Mouse (Mus musculus) heart, embryonic 13.5 days (tissue): Measurements from ENCODE around the gene Prn. TPM values are rescaled to one million over a fixed set of nuclear protein-coding genes. Genes with fewer than 3 reads are reported as not detected.

ENCODE experiments used
- ATAC-seq: fragments of 200-750 bp; cut with Nextera tagmentation; 2 replicates; pipeline ENCODE4 v1.8.0; 2017; ENCODE audit warnings: moderate TSS enrichment; ENCODE audit not compliant: insufficient number of reproducible peaks, low FRiP score, low TSS enrichment; ENCODE audit errors: extremely low read depth
- H3K27ac ChIP-seq: fragments of 300-500 bp; sonication (generic); replicated peaks from 2 replicates; pipeline ENCODE4 v1.5.1; 2015; ENCODE audit warnings: moderate library complexity, mild to moderate bottlenecking, inconsistent platforms
- H3K27me3 ChIP-seq: fragments of 300-500 bp; sonication (generic); replicated peaks from 2 replicates; pipeline ENCODE4 v1.6.1; 2015; ENCODE audit warnings: mild to moderate bottlenecking, inconsistent platforms
- H3K36me3 ChIP-seq: fragments of 300-500 bp; sonication (generic); 2 replicates; pipeline ENCODE4 v1.6.1; 2015; ENCODE audit warnings: mild to moderate bottlenecking, inconsistent platforms
- H3K4me1 ChIP-seq: fragments of 300-500 bp; sonication (generic); 2 replicates; pipeline ENCODE4 v1.6.1; 2015; ENCODE audit warnings: inconsistent platforms
- H3K4me2 ChIP-seq: fragments of 300-500 bp; sonication (generic); 2 replicates; pipeline ENCODE4 v1.6.1; 2015; ENCODE audit warnings: inconsistent platforms, mild to moderate bottlenecking, moderate library complexity
- H3K4me3 ChIP-seq: fragments of 300-500 bp; sonication (generic); 2 replicates; pipeline ENCODE4 v1.5.1; 2015; ENCODE audit warnings: moderate library complexity, mild to moderate bottlenecking, inconsistent platforms
- H3K9ac ChIP-seq: fragments of 300-500 bp; sonication (generic); 2 replicates; pipeline ENCODE4 v1.6.1; 2015; ENCODE audit warnings: inconsistent platforms, mild to moderate bottlenecking, moderate library complexity
- H3K9me3 ChIP-seq: fragments of 300-500 bp; sonication (generic); 2 replicates; pipeline ENCODE4 v1.6.1; 2016; ENCODE audit warnings: inconsistent platforms
- WGBS: fragments of 180-500 bp; shearing (Covaris S2); methylation state at CpG from one replicate; pipeline ENCODE4 v1.1.7; 2015; ENCODE audit warnings: mixed read lengths; 5-methylcytosine and 5-hydroxymethylcytosine counted together
- polyA plus RNA-seq: library from polyadenylated mRNA; unstranded; fragments of >200 nt; fragmentation: Nextera tagmentation; extraction: Ambion mirVana; gene quantifications from 2 replicates; pipeline ENCODE4 v1.2.1, GENCODE M21; 2015

The Prn gene
- polyA plus RNA-seq, 1 experiment from 2014 or later = not detected

DNA sequence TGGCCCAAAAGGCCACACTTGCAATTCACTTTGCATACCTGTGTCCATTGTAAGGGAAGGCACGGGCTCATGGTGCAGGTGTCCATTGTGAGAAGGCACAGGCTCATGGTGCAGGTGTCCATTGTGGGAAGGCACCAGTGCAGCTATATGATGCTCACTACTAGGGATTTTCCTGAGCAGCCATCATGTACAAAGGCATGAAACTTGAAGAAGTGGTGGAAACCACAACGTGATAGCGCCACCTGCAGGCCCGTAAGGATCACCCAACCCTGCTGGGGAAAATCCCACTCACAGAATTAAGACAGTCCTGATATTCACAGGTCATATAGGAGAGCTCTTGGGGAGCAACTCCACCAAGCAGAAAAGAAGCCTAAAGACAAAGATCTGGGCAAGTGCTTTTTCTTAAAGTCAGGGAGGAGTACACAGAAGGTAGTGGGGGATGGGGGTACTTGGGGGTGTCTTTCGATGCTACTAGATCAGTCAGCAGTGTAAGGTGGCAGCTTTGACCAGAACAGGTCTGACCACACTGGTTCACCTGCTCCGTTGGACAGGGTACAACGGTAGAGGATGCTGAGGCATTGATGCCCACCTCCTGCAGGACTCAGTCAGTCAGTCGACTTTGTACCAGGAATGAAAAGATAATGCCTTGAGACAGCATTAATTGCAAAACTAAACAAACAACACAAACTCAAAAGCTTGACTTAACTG is 29.8 kb downstream of the Prn start:
- no peak overlapping the region for H3K27ac ChIP-seq
- H3K27me3 ChIP-seq = no peaks in the 10 kb centered on the region
- no peak overlapping the region for H3K4me2 ChIP-seq
- ATAC-seq = no peak
- H3K4me3 ChIP-seq = no peak overlapping the region
- H3K36me3 ChIP-seq = peaks cover 13% of the 10 kb centered on the region
- no peaks in the 10 kb centered on the region for H3K9me3 ChIP-seq
- peaks cover 28% of the 10 kb centered on the region for H3K4me1 ChIP-seq
- WGBS = 37% methylated on average over 8 of the region's 8 CpGs
- no peak overlapping the region for H3K9ac ChIP-seq

DNA sequence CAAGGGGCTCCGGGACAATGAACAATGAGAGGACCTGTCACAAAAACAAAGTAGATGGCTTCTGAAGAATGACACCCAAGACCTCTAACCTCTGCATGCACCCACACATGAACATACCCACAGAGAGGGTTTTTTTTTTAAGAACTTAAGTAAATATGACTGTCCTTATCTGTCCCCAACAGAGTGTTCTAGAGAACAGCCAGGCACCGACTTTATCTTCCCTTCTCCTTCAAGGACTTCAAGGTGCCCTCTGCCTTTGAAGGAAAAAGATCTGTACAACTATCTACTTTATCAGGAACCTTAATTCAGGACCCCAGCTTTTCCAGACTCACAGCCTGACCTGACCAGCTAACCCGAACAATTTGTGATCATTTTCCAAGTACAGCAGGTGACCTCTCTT is 30.7 kb downstream of the Prn start:
- no peaks in the 10 kb centered on the region for H3K27me3 ChIP-seq
- H3K4me1 ChIP-seq = peaks cover 26% of the 10 kb centered on the region
- no peak for ATAC-seq
- no peaks in the 10 kb centered on the region for H3K9me3 ChIP-seq
- no peak overlapping the region for H3K9ac ChIP-seq
- WGBS = 36% methylated on average over 3 of the region's 3 CpGs
- no peak overlapping the region for H3K4me3 ChIP-seq
- H3K36me3 ChIP-seq = peaks cover 13% of the 10 kb centered on the region
- no peak overlapping the region for H3K4me2 ChIP-seq
- H3K27ac ChIP-seq = no peak overlapping the region

DNA sequence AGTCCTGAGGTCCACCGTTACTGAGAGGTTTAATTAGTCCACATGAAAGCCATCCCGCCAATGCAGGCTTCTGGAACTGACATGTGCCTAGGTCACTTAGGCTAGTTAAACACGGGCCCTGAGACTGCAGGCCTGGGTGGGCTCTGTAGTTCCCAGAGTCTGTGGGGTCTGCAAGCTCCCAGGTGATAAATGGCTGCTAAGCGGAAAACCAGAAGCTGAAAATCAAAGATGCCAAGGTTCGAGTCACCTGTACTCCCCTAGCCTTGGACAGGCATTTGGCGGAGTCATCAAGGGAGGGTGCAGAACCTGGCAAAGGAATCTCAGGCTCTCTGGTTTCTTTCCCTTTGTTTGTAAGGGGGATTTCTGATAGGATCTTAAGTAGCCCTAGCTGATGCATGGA is 31.7 kb downstream of the Prn start:
- Histone ChIP-seq H3K4me3 (no peak overlapping the region), H3K27me3 (no peaks in the 10 kb centered on the region), H3K9ac (no peak overlapping the region), H3K4me1 (peaks cover 23% of the 10 kb centered on the region), H3K27ac (no peak overlapping the region), H3K9me3 (no peaks in the 10 kb centered on the region), H3K4me2 (no peak overlapping the region), H3K36me3 (peaks cover 9% of the 10 kb centered on the region)
- WGBS = 74% methylated on average over 6 of the region's 6 CpGs
- no peak for ATAC-seq

DNA sequence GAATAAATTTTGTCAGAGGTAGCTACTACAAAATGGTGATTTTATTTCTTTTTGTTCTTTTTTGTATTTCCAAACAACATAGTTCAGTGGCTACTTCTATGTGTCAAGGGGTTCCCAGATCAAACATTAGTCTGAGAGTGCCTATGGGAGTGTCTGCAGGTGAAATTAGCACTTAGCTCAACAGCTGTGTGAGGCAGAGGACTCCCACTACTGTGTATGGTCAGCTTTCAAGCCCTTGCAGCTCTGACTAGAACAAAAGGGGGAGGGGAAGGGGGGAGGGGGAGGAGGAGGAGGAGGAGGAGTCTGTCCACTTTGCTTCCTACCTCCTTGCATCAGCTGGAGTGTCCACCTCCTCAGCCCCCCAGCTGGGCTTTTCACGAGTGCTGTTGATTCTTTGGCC is 34.6 kb downstream of the Prn start:
- peaks cover 8% of the 10 kb centered on the region for H3K4me1 ChIP-seq
- no peak overlapping the region for H3K4me2 ChIP-seq
- ATAC-seq = no peak
- no peak overlapping the region for H3K9ac ChIP-seq
- H3K27me3 ChIP-seq = no peaks in the 10 kb centered on the region; the same call in 1 of the 2 replicates
- H3K4me3 ChIP-seq = no peak overlapping the region
- WGBS = 29% methylated on average over 1 of the region's 1 CpGs
- H3K36me3 ChIP-seq = no peaks in the 10 kb centered on the region
- no peaks in the 10 kb centered on the region for H3K9me3 ChIP-seq
- peak overlapping the region; percentile 28; the same call in 1 of the 2 replicates for H3K27ac ChIP-seq

DNA sequence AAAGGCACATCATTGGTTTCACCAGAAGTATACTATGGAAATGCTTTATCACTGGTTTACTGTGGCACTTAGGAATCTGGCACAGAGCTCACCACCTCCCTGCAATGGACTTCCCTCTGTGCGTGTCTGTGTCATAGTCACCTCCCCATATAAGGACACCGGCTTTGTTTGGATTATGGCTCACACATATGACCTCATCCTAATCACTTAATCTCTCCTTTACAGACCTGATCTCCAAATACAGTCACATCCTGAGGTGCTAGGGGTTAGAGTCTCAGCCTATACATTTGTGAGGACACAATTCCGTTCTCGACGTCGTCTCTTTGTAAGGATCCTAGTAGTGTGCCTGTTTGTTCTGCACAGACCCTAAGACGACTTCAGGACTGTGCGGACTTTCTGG is 35.5 kb downstream of the Prn start:
- no peaks in the 10 kb centered on the region for H3K9me3 ChIP-seq

DNA sequence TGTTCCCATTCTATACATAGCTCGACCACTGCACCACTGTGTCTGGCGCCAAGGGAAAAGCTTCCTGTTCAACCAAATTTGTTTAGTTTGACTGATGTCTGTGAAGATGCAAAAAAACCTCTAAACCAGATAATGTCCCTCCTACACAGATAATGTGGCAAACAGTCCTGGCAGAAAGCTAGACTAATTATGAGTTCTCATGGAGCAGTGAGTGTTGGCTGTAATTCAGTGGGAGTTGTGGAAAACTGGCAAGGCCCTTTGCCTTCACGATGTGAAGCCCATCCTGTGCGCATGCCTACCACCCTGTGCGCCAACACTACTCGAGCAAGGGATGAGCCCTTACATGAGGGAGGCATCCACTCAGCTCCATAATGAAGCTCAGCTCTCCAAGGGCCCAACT is 36.0 kb downstream of the Prn start:
- H3K27me3 ChIP-seq = peaks cover 7% of the 10 kb centered on the region
- no peak overlapping the region for H3K27ac ChIP-seq
- 70% methylated on average over 6 of the region's 6 CpGs for WGBS
- H3K4me1 ChIP-seq = peaks cover 17% of the 10 kb centered on the region
- H3K4me3 ChIP-seq = no peak overlapping the region
- no peak overlapping the region for H3K9ac ChIP-seq
- no peak for ATAC-seq
- no peaks in the 10 kb centered on the region for H3K36me3 ChIP-seq
- H3K4me2 ChIP-seq = no peak overlapping the region
- H3K9me3 ChIP-seq = no peaks in the 10 kb centered on the region

More for the DNA sequence above, 35.5 kb downstream of the Prn start:
- no peak overlapping the region for H3K9ac ChIP-seq
- no peak for ATAC-seq
- peaks cover 12% of the 10 kb centered on the region for H3K4me1 ChIP-seq
- H3K36me3 ChIP-seq = no peaks in the 10 kb centered on the region
- H3K27ac ChIP-seq = no peak overlapping the region
- H3K4me2 ChIP-seq = no peak overlapping the region
- H3K4me3 ChIP-seq = no peak overlapping the region
- WGBS = 59% methylated on average over 8 of the region's 8 CpGs
- peaks cover 2% of the 10 kb centered on the region; the same call in 1 of the 2 replicates for H3K27me3 ChIP-seq

DNA sequence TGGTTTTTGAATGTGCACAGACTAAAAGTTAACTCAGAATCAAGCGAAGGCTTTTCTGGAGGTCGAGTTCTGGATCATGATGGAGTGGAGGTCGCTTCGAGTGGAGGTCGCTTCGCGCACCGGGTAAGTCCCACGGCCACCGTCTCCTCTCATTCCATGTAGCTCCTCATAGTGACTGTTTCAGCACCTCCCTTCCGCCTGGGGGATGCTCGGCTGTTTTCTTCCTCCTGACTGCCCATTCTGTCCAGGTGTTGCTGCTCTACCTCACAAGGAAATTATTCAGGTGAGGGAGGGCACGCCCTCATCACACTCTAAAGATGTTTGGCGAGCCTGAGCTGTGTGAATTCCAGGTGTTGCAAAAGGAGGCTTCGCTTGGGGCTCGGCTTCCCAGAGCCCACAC is 36.6 kb downstream of the Prn start:
- H3K9ac ChIP-seq = no peak overlapping the region
- H3K9me3 ChIP-seq = no peaks in the 10 kb centered on the region
- H3K27ac ChIP-seq = no peak overlapping the region
- no peaks in the 10 kb centered on the region for H3K36me3 ChIP-seq
- no peak overlapping the region for H3K4me3 ChIP-seq
- WGBS = 88% methylated on average over 16 of the region's 16 CpGs
- ATAC-seq = no peak
- H3K27me3 ChIP-seq = peaks cover 8% of the 10 kb centered on the region
- H3K4me2 ChIP-seq = no peak overlapping the region
- peaks cover 19% of the 10 kb centered on the region for H3K4me1 ChIP-seq

DNA sequence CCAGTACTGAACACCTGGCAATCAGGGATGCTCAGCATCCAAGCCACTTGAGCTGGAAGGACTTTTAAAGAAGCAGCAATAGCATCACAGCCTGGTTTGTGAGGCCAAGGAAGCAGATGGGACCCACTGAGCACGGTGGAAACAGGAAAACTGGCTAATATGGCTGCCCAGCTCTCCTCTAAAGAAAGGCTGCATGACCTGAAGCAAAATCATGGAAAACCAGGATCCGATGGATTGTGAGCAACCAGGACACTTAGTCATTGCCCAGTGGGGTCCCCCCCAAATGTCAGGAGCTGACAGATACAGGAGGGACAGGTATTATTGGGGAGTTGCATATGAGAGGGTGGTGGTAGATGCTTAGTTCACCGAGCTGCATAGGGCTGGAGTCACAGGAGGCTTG is 38.4 kb downstream of the Prn start:
- WGBS = 77% methylated on average over 3 of the region's 3 CpGs
- H3K9ac ChIP-seq = no peak overlapping the region
- H3K4me3 ChIP-seq = no peak overlapping the region
- no peak overlapping the region for H3K4me2 ChIP-seq
- H3K27ac ChIP-seq = no peak overlapping the region
- peaks cover 29% of the 10 kb centered on the region for H3K4me1 ChIP-seq
- no peaks in the 10 kb centered on the region for H3K9me3 ChIP-seq
- no peak for ATAC-seq
- peaks cover 24% of the 10 kb centered on the region for H3K27me3 ChIP-seq
- no peaks in the 10 kb centered on the region for H3K36me3 ChIP-seq

DNA sequence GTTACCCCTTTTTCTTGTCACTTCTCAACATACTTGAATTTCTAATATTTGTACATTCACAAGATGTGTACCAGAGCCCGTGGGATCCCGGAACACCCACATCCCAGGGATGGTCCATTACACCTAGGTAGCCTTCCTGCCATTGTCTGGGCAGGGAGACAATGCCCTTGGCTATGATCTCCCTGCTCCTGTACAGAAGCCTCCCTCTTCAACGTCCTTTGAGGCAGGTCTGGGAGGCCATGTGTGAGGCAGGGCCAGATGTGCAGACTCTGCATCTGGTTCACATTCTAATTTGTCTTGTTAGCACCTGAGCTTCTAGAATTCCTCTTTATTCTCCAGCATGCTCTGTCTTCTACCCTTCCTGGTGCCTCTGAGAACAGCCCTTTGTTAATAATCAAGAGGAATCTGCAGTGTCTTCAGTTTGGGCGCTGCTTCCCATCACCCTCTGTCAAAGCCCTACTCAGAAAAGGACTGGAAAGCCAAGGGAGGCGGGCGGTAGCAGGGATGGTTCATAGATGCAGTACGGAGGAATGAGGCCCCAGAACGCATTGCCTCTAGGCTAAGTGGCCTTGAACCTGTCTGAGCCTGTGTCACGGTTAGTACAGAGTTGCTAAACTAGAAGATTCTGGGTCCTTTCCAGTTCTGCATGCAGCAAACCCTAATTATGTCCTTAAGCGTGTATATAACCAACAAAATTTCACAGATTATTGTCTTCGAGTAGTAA is 39.3 kb downstream of the Prn start:
- H3K36me3 ChIP-seq = no peaks in the 10 kb centered on the region
- H3K27me3 ChIP-seq = peaks cover 34% of the 10 kb centered on the region
- no peak overlapping the region for H3K9ac ChIP-seq
- no peak overlapping the region for H3K4me3 ChIP-seq
- WGBS = 65% methylated on average over 11 of the region's 11 CpGs
- H3K27ac ChIP-seq = no peak overlapping the region
- no peak overlapping the region for H3K4me2 ChIP-seq
- H3K9me3 ChIP-seq = no peaks in the 10 kb centered on the region
- H3K4me1 ChIP-seq = peaks cover 35% of the 10 kb centered on the region
- ATAC-seq = no peak

DNA sequence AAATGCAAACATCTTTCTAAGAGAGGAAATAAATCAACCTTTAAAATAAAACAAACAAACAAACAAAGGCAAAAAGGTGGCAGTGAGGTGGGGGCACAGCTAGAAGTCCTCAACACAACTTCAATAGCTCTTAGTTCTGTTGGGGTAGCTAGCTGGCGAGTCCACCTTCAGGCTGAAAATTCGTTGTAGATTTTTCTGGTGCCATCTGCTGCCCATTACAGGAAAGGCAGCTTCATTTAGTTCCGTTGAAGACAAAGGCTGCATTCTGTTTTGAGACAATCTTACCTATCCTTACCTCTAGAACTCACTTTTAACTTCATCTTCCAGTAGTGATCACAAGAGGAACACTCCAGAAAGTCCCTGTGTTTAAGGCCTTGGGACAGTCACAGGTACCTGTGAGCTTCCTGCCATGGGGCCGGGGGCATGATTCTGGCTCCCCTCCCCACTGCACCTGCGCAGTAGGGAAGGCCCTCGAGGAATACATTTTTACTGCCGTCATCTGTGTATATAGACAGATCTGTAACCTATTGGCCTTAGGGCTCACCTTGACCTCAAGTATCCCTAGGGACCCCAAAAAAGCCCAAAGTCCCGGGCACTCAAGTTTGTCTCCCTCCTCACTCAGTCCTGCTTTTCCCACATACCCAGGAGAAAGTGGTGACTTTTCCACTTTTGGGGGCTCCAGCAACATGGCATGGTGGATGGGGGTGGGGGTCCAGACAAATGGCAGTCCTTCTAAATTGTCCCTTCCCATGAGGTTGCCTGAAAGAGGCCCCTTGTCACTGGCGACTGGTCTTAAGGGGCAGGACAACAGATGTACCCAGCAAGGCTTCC is 40.2 kb downstream of the Prn start:
- Histone ChIP-seq H3K4me3 (no peak overlapping the region), H3K27me3 (peaks cover 37% of the 10 kb centered on the region), H3K36me3 (no peaks in the 10 kb centered on the region), H3K9ac (peak overlapping the region; percentile 37; the same call in 1 of the 2 replicates), H3K4me1 (peaks cover 36% of the 10 kb centered on the region), H3K4me2 (peak overlapping the region; percentile 41; the same call in 1 of the 2 replicates), H3K9me3 (no peaks in the 10 kb centered on the region), H3K27ac (no peak overlapping the region)
- ATAC-seq = no peak
- WGBS = 50% methylated on average over 9 of the region's 9 CpGs

DNA sequence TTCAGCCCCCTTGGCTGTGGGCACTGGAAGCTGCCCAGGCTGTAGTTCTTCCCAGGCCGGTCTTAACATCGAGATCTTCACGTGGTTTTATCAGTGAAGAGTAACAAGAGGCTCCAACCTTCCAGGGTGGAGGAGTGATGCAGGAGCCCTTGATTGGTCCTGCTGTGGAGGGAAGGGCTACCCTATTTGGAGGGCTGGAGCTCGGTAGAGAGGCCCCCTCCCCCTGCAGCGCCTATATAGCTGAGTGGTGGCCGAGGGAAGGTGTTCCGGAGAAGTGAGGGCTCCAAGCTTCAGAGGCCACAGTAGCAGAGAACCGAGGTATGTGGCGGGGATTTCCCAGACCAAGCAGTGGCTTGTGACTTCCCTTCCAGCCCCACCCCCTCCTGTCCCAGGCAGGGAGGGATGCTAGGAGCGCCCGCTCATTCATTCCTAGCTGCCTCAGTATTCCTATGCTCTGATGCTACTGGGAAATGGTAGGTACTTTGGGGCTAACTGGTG is 40.9 kb downstream of the Prn start, which contains the start of gene Prnd:
Gene Prnd (plus strand): TSS at position 264 of the 498 bp plus-strand sequence.
- ATAC-seq = 0 out of 2 replicates have a peak, but pooled peaks have one; percentile 17
- Histone ChIP-seq H3K4me3 (0 out of 2 replicates have a peak within 1 kb of the TSS, but pooled peaks have one; percentile 4), H3K27ac (no peak within 1 kb of the TSS), H3K27me3 (peaks cover 37% of the 10 kb centered on the region), H3K9me3 (no peaks in the 10 kb centered on the region), H3K9ac (peak within 1 kb of the TSS; percentile 40; the same call in 1 of the 2 replicates), H3K4me2 (peak within 1 kb of the TSS; percentile 41), H3K36me3 (no peaks in the 10 kb centered on the region), H3K4me1 (peaks cover 36% of the 10 kb centered on the region)
- WGBS = 7% methylated on average over 11 of the region's 11 CpGs
